Mouse (Mus musculus): ENCODE results near the gene Dcun1d2. TPM values are rescaled to one million over a fixed set of nuclear protein-coding genes. Genes with fewer than 3 reads are reported as not detected.
A peak's percentile ranks its signal among the peaks of the same experiment; 100 is the strongest.
"Not testable (repeated sequence)": the region's sequence is repeated elsewhere in the genome, so short reads cannot be mapped to it uniquely, and the experiment has no call there.

Gene Dcun1d2
- 24.8 and 25.0 TPM in 2 replicates for polyA plus RNA-seq (2015; fragmentation: Nextera tagmentation; extraction: Ambion mirVana)

DNA sequence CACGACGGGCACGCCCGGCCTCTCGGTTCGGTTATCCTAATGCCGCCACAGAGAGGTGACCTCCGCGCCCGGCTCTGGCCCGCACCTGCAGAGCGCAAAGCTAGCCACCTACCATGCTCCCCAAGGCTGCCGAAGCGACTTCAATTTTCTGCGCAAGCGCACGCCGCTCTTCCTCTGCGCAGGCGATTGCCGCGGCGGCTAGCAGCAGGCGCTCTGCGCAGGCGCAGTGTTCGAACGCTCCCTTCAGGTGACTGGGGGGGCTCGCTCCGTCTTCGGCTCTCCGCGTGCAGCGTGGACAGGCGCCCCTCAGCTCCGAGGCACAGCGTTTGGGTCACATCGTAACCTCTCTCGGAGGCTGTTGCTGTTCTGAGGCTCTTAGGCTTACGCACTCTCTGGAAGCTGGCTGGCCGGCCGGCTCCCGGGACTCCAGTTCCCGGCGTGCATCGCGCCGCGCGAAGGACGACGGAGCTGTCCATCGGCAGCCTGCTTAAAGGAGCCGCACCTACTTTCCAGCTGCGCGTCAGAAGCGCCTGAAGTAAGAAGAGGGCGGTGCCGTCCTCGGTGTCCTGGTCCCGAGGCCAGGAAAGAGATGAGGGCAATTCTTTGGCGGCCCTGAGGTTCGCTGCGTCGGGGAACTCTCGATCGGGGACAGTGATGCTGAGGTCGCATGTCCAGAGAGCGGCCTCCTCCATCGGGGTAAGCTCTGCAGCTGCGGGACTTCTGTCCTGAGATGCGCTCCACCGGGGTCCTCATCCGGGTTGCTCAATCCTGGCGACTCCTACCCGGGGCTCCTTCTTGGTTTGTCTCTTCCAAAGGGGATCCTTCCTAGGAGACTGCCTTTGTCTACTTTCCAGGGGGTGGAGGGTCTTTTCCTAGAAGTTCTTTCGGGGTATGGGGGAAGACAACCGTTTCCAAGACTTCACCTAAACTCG lies at the start of gene Dcun1d2, which contains the start of gene Tmco3:
Gene Dcun1d2, minus strand, starts transcription at position 440 of the 932 bp plus-strand sequence.
Gene Tmco3, plus strand, starts transcription at position 499 of the 932 bp plus-strand sequence.
- Histone ChIP-seq H3K4me1 (replicated peaks; ENCODE audit: control insufficient read depth, insufficient read depth, low read length) (peaks cover 15% of the 10 kb centered on the region), H3K4me2 (ENCODE audit: low read depth, low read length) (peak within 1 kb of the TSS; percentile 97), H3K27me3 (ENCODE audit: control insufficient read depth, insufficient read depth, low read depth, low read length) (no peaks in the 10 kb centered on the region), H3K4me3 (ENCODE audit: low read length) (peak within 1 kb of the TSS; percentile 87), H3K9ac (ENCODE audit: low read length) (peak within 1 kb of the TSS; percentile 87), H3K36me3 (ENCODE audit: control insufficient read depth, insufficient read depth, low read length) (peaks cover 2% of the 10 kb centered on the region; the same call in 1 of the 2 replicates), H3K27ac (ENCODE audit: low read length) (peak within 1 kb of the TSS; percentile 99), H3K9me3 (ENCODE audit: control insufficient read depth, low read length) (no peaks in the 10 kb centered on the region)
- peak; percentile 94 for ATAC-seq (ENCODE audit: low read depth)
- under 1% methylated on average over 79 of the region's 79 CpGs for WGBS

DNA sequence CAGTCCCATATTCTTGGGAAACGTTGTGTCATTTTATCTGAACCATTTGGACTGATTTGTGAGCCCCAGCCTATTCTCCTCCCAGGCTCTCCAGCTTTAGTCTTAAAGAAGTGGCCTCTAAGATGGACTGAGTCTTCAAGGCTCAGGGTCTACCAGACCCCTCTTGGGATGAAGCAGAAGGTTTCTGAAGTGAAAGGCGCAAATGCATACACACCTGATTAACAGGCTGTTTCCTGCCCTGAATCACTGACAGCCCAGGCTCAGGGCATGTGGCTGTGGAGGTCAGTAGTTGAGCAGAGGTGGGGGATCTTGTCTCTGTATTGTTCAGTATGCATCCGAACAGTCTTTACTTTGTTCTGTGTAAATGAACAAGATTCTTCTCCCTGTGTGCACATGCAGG lies 49.7 kb upstream of the Dcun1d2 start:
- ATAC-seq (ENCODE audit: low read depth): no peak
- no peak overlapping the region for H3K27ac ChIP-seq (ENCODE audit: low read length)

DNA sequence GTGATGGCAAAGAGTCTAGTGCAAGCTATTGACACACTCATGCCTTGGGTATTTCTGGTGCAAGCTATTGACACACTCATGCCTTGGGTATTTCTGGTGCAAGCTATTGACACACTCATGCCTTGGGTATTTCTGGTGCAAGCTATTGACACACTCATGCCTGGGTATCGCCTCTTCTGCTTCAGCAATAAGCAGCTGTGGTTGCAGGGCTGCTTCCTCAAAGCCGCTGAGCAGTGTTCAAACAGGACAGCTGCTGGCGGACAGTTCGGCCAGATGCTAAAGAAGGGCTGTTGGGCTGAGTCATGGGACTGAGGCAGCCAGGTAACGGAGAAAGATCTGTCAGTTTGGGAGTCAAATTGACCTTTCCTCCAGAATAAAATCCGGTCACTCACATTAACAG lies 49.3 kb upstream of the Dcun1d2 start:
- 70% methylated on average over 6 of the region's 6 CpGs for WGBS

More for the DNA sequence above, 49.7 kb upstream of the Dcun1d2 start:
- no peaks in the 10 kb centered on the region for H3K27me3 ChIP-seq (ENCODE audit: control insufficient read depth, insufficient read depth, low read depth, low read length)
- WGBS: 54% methylated on average over 3 of the region's 3 CpGs
- H3K36me3 ChIP-seq (ENCODE audit: control insufficient read depth, insufficient read depth, low read length): 0 out of 2 replicates have a peak, but pooled peaks cover 10% of the 10 kb centered on the region
- H3K9ac ChIP-seq (ENCODE audit: low read length): peak overlapping the region; percentile 82
- H3K4me2 ChIP-seq (ENCODE audit: low read depth, low read length): peak overlapping the region; percentile 82
- no peaks in the 10 kb centered on the region for H3K9me3 ChIP-seq (ENCODE audit: control insufficient read depth, low read length)
- H3K4me3 ChIP-seq (ENCODE audit: low read length): no peak overlapping the region; the same call in none of the 2 replicates
- peaks cover 15% of the 10 kb centered on the region for H3K4me1 ChIP-seq (replicated peaks; ENCODE audit: control insufficient read depth, insufficient read depth, low read length)

DNA sequence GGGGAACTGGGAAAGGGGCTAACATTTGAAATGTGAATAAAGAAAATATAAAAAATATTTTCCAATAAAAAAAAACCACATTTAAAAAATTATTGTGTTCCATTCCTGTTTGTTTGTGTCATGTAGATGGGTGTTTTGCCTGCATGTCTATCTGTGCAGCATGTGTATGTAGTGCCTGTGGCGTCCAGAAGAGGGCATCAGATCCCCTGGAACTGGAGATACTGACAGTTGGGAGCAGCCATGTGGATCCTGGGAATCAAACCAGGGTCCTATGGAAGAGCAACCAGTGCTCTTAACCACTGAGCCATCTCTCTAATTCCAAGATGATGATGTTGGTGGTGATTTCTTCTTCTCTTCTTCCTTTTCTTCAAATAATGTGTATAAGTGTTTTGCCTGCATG lies 46.7 kb upstream of the Dcun1d2 start:
- no peaks in the 10 kb centered on the region for H3K27me3 ChIP-seq (ENCODE audit: control insufficient read depth, insufficient read depth, low read depth, low read length)
- H3K9ac ChIP-seq (ENCODE audit: low read length): no peak overlapping the region
- H3K27ac ChIP-seq (ENCODE audit: low read length): no peak overlapping the region
- H3K4me2 ChIP-seq (ENCODE audit: low read depth, low read length): no peak overlapping the region
- H3K9me3 ChIP-seq (ENCODE audit: control insufficient read depth, low read length): no peaks in the 10 kb centered on the region
- 35% methylated on average over 1 of the region's 1 CpGs for WGBS
- no peaks in the 10 kb centered on the region for H3K36me3 ChIP-seq (ENCODE audit: control insufficient read depth, insufficient read depth, low read length)
- H3K4me1 ChIP-seq (replicated peaks; ENCODE audit: control insufficient read depth, insufficient read depth, low read length): peaks cover 8% of the 10 kb centered on the region
- H3K4me3 ChIP-seq (ENCODE audit: low read length): no peak overlapping the region
- no peak for ATAC-seq (ENCODE audit: low read depth)

More for the DNA sequence above, 49.3 kb upstream of the Dcun1d2 start:
- not testable (repeated sequence) for H3K27ac ChIP-seq (ENCODE audit: low read length); H3K4me2 ChIP-seq (ENCODE audit: low read depth, low read length); H3K9ac ChIP-seq (ENCODE audit: low read length); H3K9me3 ChIP-seq (ENCODE audit: control insufficient read depth, low read length); H3K27me3 ChIP-seq (ENCODE audit: control insufficient read depth, insufficient read depth, low read depth, low read length); ATAC-seq (ENCODE audit: low read depth); H3K4me3 ChIP-seq (ENCODE audit: low read length); H3K36me3 ChIP-seq (ENCODE audit: control insufficient read depth, insufficient read depth, low read length)
- H3K4me1 ChIP-seq (replicated peaks; ENCODE audit: control insufficient read depth, insufficient read depth, low read length): peaks cover 15% of the 10 kb centered on the region

DNA sequence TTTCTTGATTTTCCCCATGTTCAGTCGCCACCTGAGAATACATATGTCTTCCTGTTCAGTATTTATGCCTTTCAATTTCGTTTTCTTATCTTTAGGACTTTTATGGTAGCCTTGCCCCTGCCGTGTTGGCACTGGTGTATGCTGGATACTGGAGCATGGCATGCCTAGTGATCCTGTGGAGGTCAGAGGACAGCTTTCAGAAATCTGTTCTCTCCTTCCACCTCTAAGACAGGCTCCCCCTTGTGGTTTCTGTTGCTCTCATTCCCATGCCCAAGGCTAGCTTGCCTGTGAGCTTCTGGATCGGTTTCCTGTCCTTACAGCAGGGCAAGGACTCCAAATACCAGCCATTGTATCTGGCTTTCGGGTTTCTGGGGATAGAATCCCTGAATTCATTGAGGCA lies 38.7 kb upstream of the Dcun1d2 start:
- Histone ChIP-seq H3K9ac (ENCODE audit: low read length) (no peak overlapping the region), H3K4me3 (ENCODE audit: low read length) (no peak overlapping the region), H3K4me1 (replicated peaks; ENCODE audit: control insufficient read depth, insufficient read depth, low read length) (no peaks in the 10 kb centered on the region), H3K36me3 (ENCODE audit: control insufficient read depth, insufficient read depth, low read length) (no peaks in the 10 kb centered on the region; the same call in 1 of the 2 replicates), H3K4me2 (ENCODE audit: low read depth, low read length) (no peak overlapping the region), H3K27ac (ENCODE audit: low read length) (no peak overlapping the region), H3K27me3 (ENCODE audit: control insufficient read depth, insufficient read depth, low read depth, low read length) (no peaks in the 10 kb centered on the region), H3K9me3 (ENCODE audit: control insufficient read depth, low read length) (no peaks in the 10 kb centered on the region)
- no peak for ATAC-seq (ENCODE audit: low read depth)
- 28% methylated on average over 5 of the region's 5 CpGs for WGBS

DNA sequence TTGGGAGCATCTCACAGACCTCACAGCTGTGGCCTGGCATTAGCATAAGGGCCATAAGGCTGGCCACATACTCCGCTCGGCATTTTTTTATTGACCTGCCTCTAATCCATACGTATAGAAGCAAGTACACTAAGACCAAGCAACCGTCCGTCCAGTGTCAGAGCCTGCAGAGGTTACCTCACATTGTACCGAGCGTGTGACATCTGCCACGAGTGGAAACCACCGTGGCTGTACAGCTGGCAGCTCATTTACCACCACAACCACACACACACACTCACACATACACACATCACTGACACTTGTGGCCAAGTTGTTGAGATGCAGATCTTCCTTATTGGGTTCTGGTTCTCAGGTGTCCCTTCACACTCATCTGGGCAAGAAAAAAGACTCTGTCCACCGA lies 28.7 kb upstream of the Dcun1d2 start:
- no peak overlapping the region for H3K27ac ChIP-seq (ENCODE audit: low read length)
- H3K9me3 ChIP-seq (ENCODE audit: control insufficient read depth, low read length): no peaks in the 10 kb centered on the region
- H3K27me3 ChIP-seq (ENCODE audit: control insufficient read depth, insufficient read depth, low read depth, low read length): no peaks in the 10 kb centered on the region
- no peak overlapping the region for H3K4me2 ChIP-seq (ENCODE audit: low read depth, low read length)
- peaks cover 2% of the 10 kb centered on the region; the same call in 1 of the 2 replicates for H3K36me3 ChIP-seq (ENCODE audit: control insufficient read depth, insufficient read depth, low read length)
- H3K9ac ChIP-seq (ENCODE audit: low read length): no peak overlapping the region
- no peaks in the 10 kb centered on the region for H3K4me1 ChIP-seq (replicated peaks; ENCODE audit: control insufficient read depth, insufficient read depth, low read length)
- no peak overlapping the region for H3K4me3 ChIP-seq (ENCODE audit: low read length)
- WGBS: 92% methylated on average over 10 of the region's 10 CpGs
- ATAC-seq (ENCODE audit: low read depth): no peak

DNA sequence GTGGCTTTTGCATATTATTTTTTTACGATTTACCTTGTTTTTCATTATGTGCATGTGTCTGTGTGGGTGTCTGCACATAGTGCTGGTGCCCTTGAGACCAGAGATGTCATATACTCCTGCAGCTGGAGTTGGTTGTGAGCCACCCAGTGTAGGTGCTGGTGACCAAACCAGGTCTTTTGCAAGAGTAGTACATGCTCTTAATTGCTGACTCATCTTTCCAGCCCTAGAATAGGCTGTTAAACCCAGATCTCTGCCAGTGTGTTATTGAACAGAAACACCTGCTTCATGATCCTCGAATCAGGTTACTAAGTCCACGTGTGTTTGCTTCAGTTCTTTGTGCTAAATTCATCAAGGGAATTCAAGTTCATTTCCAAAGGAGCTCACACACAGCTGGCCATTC lies 27.0 kb upstream of the Dcun1d2 start:
- Histone ChIP-seq H3K27ac (ENCODE audit: low read length) (no peak overlapping the region), H3K4me2 (ENCODE audit: low read depth, low read length) (no peak overlapping the region), H3K4me1 (replicated peaks; ENCODE audit: control insufficient read depth, insufficient read depth, low read length) (no peaks in the 10 kb centered on the region), H3K9me3 (ENCODE audit: control insufficient read depth, low read length) (no peaks in the 10 kb centered on the region), H3K9ac (ENCODE audit: low read length) (no peak overlapping the region), H3K27me3 (ENCODE audit: control insufficient read depth, insufficient read depth, low read depth, low read length) (no peaks in the 10 kb centered on the region), H3K36me3 (ENCODE audit: control insufficient read depth, insufficient read depth, low read length) (peaks cover 2% of the 10 kb centered on the region; the same call in 1 of the 2 replicates), H3K4me3 (ENCODE audit: low read length) (no peak overlapping the region)
- 81% methylated on average over 3 of the region's 3 CpGs for WGBS
- no peak for ATAC-seq (ENCODE audit: low read depth)

DNA sequence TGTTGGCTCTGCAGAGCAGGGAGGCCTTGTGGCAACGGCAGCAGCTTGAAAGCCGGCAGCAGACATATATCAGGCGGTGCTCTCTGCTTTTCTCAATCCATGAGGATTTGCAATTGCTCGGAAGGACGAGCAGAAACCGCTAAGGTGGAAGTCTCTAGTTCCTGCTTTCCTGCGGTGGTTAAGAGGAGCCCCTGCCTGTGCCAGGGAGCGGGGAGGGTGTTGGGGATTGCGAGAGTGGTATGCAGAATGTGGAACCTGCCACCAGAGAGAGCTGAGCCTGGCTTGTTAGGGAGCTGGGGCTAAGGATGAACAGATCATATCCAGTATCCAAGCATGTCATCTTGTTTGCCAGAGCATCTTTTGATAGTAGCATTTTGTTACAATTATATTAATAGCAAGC lies 19.0 kb upstream of the Dcun1d2 start:
- H3K4me1 ChIP-seq (replicated peaks; ENCODE audit: control insufficient read depth, insufficient read depth, low read length): no peaks in the 10 kb centered on the region
- no peak overlapping the region for H3K27ac ChIP-seq (ENCODE audit: low read length)
- H3K9me3 ChIP-seq (ENCODE audit: control insufficient read depth, low read length): 0 out of 2 replicates have a peak, but pooled peaks cover 2% of the 10 kb centered on the region
- H3K4me3 ChIP-seq (ENCODE audit: low read length): no peak overlapping the region
- no peak overlapping the region for H3K4me2 ChIP-seq (ENCODE audit: low read depth, low read length)
- no peak overlapping the region for H3K9ac ChIP-seq (ENCODE audit: low read length)
- no peak for ATAC-seq (ENCODE audit: low read depth)
- no peaks in the 10 kb centered on the region for H3K27me3 ChIP-seq (ENCODE audit: control insufficient read depth, insufficient read depth, low read depth, low read length)
- H3K36me3 ChIP-seq (ENCODE audit: control insufficient read depth, insufficient read depth, low read length): peaks cover 17% of the 10 kb centered on the region
- WGBS: 83% methylated on average over 9 of the region's 9 CpGs

DNA sequence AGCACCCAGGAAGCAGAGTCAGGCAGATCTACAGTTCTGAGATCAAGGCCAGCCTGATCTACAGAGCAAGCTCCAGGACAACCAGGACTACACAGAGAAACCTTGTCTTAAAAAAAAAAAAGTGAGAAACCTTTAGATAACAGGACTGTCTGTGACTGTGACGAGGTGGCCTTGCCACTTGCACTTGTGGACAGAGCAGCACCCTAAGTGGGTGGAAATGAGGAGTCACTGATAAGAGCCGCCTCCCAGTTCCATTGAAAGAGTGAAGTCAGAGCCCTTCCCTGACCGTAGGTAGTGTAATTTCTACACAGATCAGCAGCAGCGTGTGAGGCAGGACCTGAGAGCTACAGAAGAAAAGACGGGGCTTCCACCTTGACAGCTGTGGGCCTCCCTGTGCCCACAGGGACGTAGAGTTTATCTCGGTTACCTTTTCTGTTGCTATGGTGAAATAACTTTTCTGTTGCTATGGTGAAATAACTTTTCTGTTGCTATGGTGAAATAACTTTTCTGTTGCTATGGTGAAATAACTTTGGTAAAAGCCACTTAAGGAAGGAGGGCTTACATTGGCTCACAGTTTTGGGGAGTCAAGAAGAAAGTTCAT lies 18.5 kb upstream of the Dcun1d2 start:
- WGBS: 61% methylated on average over 7 of the region's 7 CpGs
- H3K9ac ChIP-seq (ENCODE audit: low read length): no peak overlapping the region
- H3K27ac ChIP-seq (ENCODE audit: low read length): no peak overlapping the region
- H3K36me3 ChIP-seq (ENCODE audit: control insufficient read depth, insufficient read depth, low read length): peaks cover 17% of the 10 kb centered on the region
- ATAC-seq (ENCODE audit: low read depth): no peak
- H3K4me1 ChIP-seq (replicated peaks; ENCODE audit: control insufficient read depth, insufficient read depth, low read length): no peaks in the 10 kb centered on the region
- H3K4me3 ChIP-seq (ENCODE audit: low read length): no peak overlapping the region
- H3K27me3 ChIP-seq (ENCODE audit: control insufficient read depth, insufficient read depth, low read depth, low read length): no peaks in the 10 kb centered on the region
- no peak overlapping the region for H3K4me2 ChIP-seq (ENCODE audit: low read depth, low read length)
- 0 out of 2 replicates have a peak, but pooled peaks cover 2% of the 10 kb centered on the region for H3K9me3 ChIP-seq (ENCODE audit: control insufficient read depth, low read length)
